Mouse (Mus musculus): ENCODE measurements around the gene Wdr20. TPM values are rescaled to one million over a fixed set of nuclear protein-coding genes. Genes with fewer than 3 reads are reported as not detected.
"Not testable (repeated sequence)": the region's sequence is repeated elsewhere in the genome, so short reads cannot be mapped to it uniquely, and the experiment has no call there.

The Wdr20 gene
- total RNA-seq (2021), result 10 to 100 TPM; 36.9 to 42.8 TPM
- long read RNA-seq, experiment 1, transcript Wdr20-201 (3 exons, 2,384 nt), result major isoform, 22 of 47 reads
- long read RNA-seq, experiment 1, partial matches to known transcripts, result 4 of 47 reads
- long read RNA-seq, experiment 1, other reads (novel, unspliced or antisense), result 15 of 47 reads
- long read RNA-seq, experiment 2, transcript Wdr20-201 (3 exons, 2,384 nt), result major isoform, 15 of 43 reads
- long read RNA-seq, experiment 2, transcript Wdr20-205 (3 exons, 1,351 nt), result minor isoform, 7 of 43 reads
- long read RNA-seq, experiment 2, partial matches to known transcripts, result 1 of 43 reads
- long read RNA-seq, experiment 2, other reads (novel, unspliced or antisense), result 17 of 43 reads

DNA sequence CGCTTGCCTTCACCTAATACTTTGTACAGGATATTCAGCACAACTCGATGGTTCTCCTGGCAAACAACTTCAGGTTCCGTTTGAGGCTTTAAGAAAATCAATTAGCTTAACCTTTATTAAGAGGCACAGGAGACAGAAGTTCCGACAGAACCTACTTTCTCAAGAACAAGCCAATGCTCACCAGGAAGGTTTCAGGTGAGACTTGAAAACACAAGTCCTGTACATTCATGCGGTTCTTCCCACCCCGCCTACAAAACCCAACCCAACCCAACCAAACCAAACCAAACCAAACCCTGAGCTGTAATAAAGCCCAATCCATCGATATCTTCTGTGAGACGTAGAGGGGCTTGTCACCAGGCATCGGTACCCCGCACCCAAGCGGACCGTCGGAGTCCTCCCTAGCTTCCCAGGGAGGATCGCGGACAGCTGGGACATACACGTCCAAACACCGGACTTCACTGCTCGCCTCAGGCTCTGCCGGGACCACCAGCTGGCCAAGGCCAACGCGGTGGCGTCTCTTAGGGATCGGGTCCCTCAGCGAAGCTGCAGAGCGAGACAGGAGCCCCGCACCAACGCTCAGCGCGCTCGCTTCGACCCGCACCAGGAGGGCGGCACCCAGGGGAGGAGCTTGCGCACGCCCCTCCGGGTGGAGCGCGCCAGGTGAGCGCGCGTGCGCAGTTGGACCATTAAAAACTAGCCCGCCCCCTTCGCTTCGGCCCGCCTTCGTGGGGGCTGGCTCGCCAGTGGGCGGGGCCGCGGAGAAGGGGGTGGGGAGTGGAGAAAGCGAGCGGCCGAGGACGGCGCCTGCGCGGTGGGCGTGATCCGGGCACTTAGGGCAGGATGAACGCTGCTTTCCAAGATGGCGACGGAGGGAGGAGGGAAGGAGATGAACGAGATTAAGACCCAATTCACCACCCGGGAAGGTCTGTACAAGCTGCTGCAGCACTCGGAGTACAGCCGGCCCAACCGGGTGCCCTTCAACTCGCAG is at the start of gene Wdr20:
Gene Wdr20 (plus strand): TSS at position 775 of the 988 bp plus-strand sequence.
- DNase-seq (ENCODE audit: low spot score in 2 of 2), result peak; percentile 98

DNA sequence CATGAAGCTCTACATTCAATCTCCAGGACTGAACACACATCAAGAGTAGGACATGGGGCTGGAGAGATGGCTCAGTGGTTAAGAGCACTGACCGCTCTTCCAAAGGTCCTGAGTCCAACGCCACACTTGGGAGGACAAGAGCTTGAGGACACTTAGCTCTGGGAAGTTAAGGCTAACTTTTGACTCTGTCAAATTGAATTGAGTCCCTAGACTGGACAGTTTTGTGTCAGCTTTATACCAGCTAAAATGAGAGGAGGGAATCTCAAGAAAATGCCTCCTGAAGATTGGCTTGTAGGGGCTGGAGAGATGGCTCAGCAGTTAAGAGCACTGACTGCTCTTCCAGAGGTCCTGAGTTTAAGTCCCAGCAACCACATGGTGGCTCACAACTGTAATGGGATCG is 48.8 kb upstream of the Wdr20 start:
- not testable (repeated sequence) for DNase-seq (ENCODE audit: low spot score in 2 of 2)

GRCm38 (mm10) chr12:110689919-110690643 is 47.7 kb upstream of the Wdr20 start:
- no peak for DNase-seq (ENCODE audit: low spot score in 2 of 2)

DNA sequence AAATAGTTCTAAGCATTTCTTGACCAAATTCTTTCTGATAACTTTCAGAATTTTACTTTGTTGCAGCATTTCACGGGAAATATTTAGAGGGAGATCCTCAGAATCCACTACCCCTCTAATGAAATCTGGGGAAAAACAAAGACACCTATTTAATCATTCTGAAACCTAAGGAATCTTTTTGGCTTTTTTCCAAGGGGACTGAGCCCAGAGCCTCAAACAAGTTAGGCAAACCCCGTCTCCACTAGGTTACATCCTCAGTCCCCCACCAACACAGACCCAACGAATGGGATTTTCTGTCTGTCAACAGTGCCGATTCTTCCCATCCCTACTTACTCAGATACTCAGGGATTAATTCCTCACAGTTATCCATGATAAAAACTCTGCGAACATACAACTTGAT is 44.4 kb upstream of the Wdr20 start:
- not testable (repeated sequence) for DNase-seq (ENCODE audit: low spot score in 2 of 2)

DNA sequence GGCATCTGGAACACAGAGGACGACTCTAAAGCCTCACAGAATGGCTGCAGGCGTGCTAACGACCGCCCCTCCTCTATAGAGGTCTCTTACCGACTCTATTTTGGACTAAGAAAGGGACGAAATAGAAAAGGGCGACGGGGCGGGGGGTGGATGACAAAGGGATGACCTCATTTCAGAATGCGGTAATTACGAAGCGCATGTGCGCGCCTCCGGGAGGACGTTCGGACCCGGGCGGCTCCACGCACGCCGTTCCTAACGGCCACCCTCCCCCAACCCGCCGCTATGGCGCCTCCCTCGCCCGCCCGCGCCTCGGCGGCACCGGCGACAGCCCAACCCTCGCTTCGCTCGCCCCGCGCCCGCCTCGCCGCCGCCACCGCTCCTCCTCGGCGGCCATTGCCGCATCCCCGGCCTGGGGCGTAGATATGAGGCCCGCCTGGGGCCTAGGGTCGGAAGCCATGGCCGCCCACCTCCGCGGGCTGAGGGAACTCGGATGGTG is 42.0 kb upstream of the Wdr20 start:
- DNase-seq (ENCODE audit: low spot score in 2 of 2), result peak; percentile 56 to 70

GRCm38 (mm10) chr12:110696173-110696974 is 41.4 kb upstream of the Wdr20 start:
- DNase-seq (ENCODE audit: low spot score in 2 of 2), result peak; percentile 98 to 99

DNA sequence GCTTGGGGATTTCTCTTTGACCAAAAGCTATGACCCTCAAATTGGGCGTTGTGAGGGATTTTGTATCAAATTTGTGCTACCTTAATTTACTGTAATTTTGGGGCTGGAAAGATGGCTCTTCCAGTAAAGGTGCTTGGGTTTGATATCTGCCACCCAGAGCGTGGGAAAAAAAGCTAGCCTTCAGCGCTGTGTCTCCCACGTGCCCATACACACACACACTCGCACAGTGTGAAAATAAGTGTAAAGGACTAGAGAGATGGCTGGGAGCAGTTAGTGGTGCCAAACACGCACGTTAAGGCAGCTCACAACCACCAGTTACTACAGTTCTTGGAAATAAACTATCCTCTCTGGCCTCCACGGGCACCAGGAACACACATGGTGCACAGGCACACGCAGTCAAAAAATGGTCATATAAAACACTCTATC is 40.8 kb upstream of the Wdr20 start:
- DNase-seq (ENCODE audit: low spot score in 2 of 2), result no peak

DNA sequence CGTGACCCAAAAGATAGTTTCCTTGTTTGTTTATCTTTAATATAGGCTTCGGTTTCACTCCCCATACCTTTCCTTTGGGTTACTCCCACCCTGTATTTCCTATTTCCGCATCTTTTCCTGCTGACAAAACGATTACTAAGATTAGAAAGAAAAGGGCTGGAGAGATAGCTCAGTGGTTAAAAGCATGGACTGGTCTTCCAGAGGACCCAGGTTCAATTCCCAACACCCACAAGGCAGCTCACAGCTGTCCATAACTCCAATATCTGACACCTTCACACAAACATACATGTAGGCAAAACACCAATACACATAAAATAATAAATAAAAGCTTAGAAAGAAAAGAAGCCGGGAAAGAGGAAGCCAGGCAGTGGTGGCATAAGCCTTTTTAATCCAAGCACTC is 40.3 kb upstream of the Wdr20 start:
- DNase-seq (ENCODE audit: low spot score in 2 of 2), result no peak

DNA sequence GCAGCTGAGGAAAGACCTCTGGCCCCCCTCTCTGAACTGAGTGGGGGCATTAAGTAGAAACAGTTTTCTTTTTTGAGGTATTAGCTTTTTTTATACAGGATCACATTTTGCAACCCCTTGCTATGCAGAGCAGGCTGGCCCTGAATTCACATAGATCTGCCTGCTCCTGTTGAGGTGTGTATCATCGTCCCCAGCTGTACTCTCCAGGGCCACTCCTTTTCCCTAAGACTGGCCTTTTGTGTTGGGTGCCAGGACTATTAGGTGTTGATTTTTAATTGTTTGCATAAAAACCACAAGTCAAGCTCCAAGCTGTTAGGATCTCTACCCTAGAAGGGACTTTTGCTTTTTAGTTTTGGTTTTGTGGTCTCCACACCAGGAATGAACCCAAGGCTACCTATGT is 39.7 kb upstream of the Wdr20 start:
- no peak for DNase-seq (ENCODE audit: low spot score in 2 of 2)

DNA sequence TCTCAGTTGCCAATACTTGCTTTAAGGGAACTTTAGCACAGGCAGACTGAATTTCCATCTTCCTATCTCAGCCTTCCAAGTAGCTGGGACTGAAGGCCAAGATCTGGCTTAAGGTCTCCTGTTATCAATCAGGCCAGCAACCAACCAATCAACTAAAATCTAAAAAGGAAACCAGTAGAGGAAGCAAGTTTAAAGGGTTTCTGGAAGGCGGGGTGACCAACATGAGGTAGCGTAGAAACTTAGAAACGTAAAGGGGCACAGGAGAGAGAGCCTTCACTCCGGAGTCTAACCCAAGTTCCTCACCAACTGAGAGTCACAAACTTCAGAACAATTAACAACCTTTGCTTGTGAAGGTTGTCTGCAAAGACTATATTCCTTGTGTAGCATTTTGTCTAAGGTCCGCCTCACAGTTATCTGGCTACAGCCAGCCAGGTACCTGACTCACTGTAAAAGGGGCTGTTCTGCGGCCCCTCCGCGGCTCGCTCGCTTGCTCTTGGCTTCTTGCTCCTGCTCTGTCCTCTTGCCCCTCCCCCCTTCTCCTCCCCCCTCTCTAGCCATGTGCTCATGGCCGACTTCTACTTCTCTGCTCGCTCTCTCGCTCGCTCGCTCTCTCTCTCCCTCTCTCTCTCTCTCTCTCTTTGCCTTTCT is 39.1 kb upstream of the Wdr20 start:
- DNase-seq (ENCODE audit: low spot score in 2 of 2), result no peak

DNA sequence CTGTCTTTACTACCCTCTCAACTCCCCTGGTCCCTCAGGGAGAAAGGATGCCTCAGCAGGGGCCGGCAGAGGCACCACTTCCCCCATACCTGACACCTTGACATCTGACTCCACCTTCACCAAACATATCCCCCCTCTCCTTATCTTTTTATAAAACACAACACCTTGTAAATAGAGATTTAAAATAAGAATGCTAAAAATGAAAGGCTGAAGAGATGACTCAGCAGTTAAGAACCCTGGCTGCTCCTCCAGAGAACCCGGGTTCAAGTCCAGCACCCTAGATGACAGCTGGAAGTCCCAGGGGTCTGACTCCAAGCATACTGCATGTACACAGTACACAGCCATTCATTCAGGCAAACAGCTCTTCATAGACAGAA is 38.6 kb upstream of the Wdr20 start:
- DNase-seq (ENCODE audit: low spot score in 2 of 2), result no peak

GRCm38 (mm10) chr12:110700730-110701129 is 37.0 kb upstream of the Wdr20 start:
- DNase-seq (ENCODE audit: low spot score in 2 of 2), result no peak

GRCm38 (mm10) chr12:110701363-110701762 is 36.4 kb upstream of the Wdr20 start:
- DNase-seq (ENCODE audit: low spot score in 2 of 2), result not testable (repeated sequence)

- DNase-seq (ENCODE audit: low spot score in 2 of 2), result no peak
Observed at GRCm38 (mm10) chr12:110702556-110702955, 35.2 kb upstream of the Wdr20 start, which contains the start of gene Hsp90aa1. Gene Hsp90aa1 (minus strand): TSS chr12:110702728.

GRCm38 (mm10) chr12:110703008-110703471 is 34.7 kb upstream of the Wdr20 start:
- peak; percentile 75 to 84 for DNase-seq (ENCODE audit: low spot score in 2 of 2)

DNA sequence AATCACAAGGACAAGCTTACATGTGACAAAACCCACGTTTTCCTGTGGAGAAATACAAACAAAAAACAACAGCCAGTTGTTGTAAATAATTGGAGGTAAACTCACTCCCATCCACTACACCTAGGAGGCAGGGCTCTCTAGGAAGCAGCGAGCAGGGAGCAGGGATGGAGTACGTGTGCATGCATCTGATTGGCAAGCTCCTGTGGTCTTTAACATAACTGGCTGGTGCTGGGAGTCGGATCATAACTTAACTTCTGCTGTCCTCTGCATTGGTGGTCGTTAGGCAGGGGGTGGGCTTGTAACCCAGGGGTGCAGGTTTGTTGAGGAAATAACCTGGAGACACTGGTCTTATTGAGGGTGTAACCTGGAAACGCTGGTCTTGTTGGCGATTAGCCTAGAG is 34.1 kb upstream of the Wdr20 start:
- DNase-seq (ENCODE audit: low spot score in 2 of 2), result no peak

DNA sequence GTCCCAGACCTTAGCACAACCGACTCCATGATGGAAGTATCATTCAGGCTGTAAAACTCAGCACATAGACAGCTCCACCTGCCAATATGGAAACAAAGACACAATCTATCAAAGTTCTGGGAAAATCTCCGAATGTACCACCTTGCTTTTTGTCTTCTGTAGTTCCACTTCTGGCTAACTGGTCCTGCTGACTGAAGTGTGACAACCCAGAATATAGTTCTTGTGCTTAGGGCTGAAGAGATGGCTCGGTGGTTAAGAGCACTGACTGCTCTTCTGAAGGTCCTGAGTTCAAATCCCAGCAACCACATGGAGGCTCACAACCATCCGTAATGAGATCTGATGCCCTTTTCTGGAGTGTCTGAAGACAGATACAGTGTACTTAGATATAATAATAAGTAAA is 32.3 kb upstream of the Wdr20 start:
- not testable (repeated sequence) for DNase-seq (ENCODE audit: low spot score in 2 of 2)

DNA sequence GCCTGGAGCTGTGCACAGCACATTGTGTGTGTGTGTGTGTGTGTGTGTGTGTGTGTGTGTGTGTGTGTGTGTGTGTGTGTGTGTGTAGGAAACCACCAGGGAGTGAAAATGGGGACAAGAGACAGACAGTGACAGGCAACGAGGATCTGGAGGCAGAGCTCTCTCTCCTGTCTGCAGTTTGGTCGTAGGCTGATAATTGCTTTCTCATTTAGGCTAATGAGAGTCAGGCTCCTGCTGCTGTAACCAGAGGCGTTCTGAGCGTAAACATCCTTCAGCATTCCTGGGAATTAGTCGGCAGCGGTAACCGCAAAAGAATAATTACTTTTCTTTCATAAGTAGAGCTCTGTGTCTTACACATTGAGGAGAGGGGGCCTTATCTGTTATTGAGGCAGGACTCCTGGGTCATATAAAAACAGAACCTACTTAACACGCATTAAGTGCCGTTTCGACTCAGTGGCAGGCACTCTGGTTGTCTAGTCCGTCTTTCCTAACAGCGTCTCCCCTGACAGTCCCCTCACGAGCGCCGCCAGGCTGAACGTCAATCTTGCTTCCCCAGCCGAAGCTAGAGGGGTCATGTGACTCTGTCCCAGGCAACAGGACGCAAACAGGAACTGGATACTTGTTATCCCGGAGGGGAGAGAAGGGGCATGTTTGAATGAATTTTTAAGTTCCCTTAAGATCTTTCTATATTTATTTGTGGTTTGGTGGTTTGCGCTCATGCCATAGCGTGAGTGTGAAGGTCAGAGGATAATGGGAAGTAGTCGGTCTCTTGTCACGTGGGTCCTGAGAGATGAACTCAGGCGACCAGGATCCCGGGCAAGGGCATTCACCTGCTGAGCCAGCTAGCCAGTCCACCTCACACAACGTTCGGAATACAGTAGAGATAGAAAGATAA is 31.2 kb upstream of the Wdr20 start:
- DNase-seq (ENCODE audit: low spot score in 2 of 2), result no peak

DNA sequence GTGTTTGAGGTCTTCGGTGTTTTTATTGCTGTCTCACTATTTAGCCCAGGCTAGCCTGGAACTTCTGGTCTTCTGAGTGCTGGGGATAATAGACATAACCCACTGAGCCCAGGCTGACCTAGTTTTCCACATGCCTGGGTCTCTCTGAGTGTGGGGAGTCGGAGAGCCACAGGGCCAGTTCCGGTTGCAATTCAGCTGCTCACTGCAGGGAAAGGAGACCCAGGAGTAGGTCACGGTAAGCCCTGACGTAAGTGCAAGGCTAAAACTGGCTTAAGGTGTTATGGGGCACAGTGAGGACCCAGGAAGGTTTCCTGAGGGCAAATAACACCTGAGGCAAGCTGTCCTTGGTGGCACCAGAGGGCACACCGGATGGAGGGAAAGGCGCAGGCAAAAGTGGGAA is 30.3 kb upstream of the Wdr20 start:
- DNase-seq (ENCODE audit: low spot score in 2 of 2), result no peak

All from layer of hippocampus, postnatal 14 days (tissue).